In genomic region chr10:76201978-76202377, GRCm38 (mm10) we compare ENCODE assay signal across 9 mouse cellular contexts. TPM values are rescaled to one million over a fixed set of nuclear protein-coding genes. Genes with fewer than 3 reads are reported as not detected.
DNase-seq lines count a peak whose midpoint lies in the region; ATAC-seq and TF ChIP-seq lines count a peak whose summit lies in the region.
"Had no signal": no experiment of that assay in that cellular context is flagged by ENCODE, and none has a peak within 500 bp of the region (broad histone marks: within the 10 kb centered on the region; RNA-seq: fewer than 3 reads in every experiment).

No protein-coding gene starts in this region.

- peak; percentile 65 to 79 for TF ChIP-seq CTCF in CH12.LX (conservative IDR thresholded peaks at IDR 0.05 in 1 of 2, IDR thresholded peaks at IDR 0.05 in 1 of 2; ENCODE audit: low read depth in 2 of 2, low read length in 2 of 2)

- WGBS in forebrain, embryonic 10.5 days = 19% methylated on average over 7 of the region's 7 CpGs
- 15% methylated on average over 7 of the region's 7 CpGs for WGBS in forebrain, embryonic 15.5 days

- H3K27ac ChIP-seq in forebrain, embryonic 10.5 days = no peak overlapping the region
- H3K27ac ChIP-seq in forebrain, embryonic 15.5 days (replicated peaks) = no peak overlapping the region
- no peak overlapping the region for H3K27ac ChIP-seq in CH12.LX (ENCODE audit: insufficient read depth, low read depth)
- H3K27ac ChIP-seq: limb, embryonic 13.5 days had no signal

- no peaks in the 10 kb centered on the region for H3K27me3 ChIP-seq in forebrain, embryonic 10.5 days (ENCODE audit: poor library complexity, severe bottlenecking)
- H3K27me3 ChIP-seq in forebrain, embryonic 15.5 days = no peaks in the 10 kb centered on the region
- no peaks in the 10 kb centered on the region for H3K27me3 ChIP-seq in CH12.LX (replicated peaks)
- H3K27me3 ChIP-seq: limb, embryonic 13.5 days had no signal

- dilution Hi-C loops in CH12.LX (cut with MboI; ENCODE audit: extremely low pct_ligation_motif_present, extremely low pct_unique_long_range_greater_than_20kb, low sequenced_read_pairs) = no loop called here

- no peaks in the 10 kb centered on the region for H3K9me3 ChIP-seq in forebrain, embryonic 10.5 days
- no peaks in the 10 kb centered on the region for H3K9me3 ChIP-seq in forebrain, embryonic 15.5 days
- H3K9me3 ChIP-seq in CH12.LX (replicated peaks; ENCODE audit: low read length) = no peaks in the 10 kb centered on the region
- H3K9me3 ChIP-seq: limb, embryonic 13.5 days had no signal

- H3K4me2 ChIP-seq in forebrain, embryonic 15.5 days (replicated peaks) = no peak overlapping the region
- H3K4me2 ChIP-seq in CH12.LX (ENCODE audit: insufficient read depth, low read depth, poor library complexity, severe bottlenecking) = no peak overlapping the region
- H3K4me2 ChIP-seq: limb, embryonic 13.5 days had no signal

- no peak; the same call in 1 of the 2 replicates for ATAC-seq in forebrain, embryonic 15.5 days (replicated peaks)

- no peaks in the 10 kb centered on the region for H3K79me2 ChIP-seq in CH12.LX (replicated peaks; ENCODE audit: control insufficient read depth, extremely low read depth, insufficient read depth, poor library complexity, severe bottlenecking)

- TF ChIP-seq EP300 in CH12.LX (IDR thresholded peaks at IDR 0.05; ENCODE audit: low read length) = no peak

- peak; percentile 77 for DNase-seq in forebrain, embryonic 10.5 days (ENCODE audit: extremely low spot score, low spot score)
- peak; percentile 74 for DNase-seq in CH12.LX (ENCODE audit: extremely low read depth)
- DNase-seq in c-Kit-negative CD71-positive TER-119-positive erythroid progenitor cells, embryonic 14.5 days (ENCODE audit: low read depth, low spot score) = peak; percentile 51
- peak; percentile 64 to 66 for DNase-seq in frontal cortex, postnatal 36 days (ENCODE audit: low spot score in 2 of 2)
- peak; percentile 28 to 78 for DNase-seq in layer of hippocampus, adult 8-10 months (ENCODE audit: low spot score in 2 of 2)
- peak; percentile 83 for DNase-seq in lung, postnatal 14 days
- peak; percentile 41 to 82 for DNase-seq in spleen, postnatal 10 days (ENCODE audit: low spot score in 2 of 2)

- H3K4me1 ChIP-seq in forebrain, embryonic 10.5 days = 0 out of 2 replicates have a peak, but pooled peaks cover 6% of the 10 kb centered on the region
- H3K4me1 ChIP-seq in forebrain, embryonic 15.5 days = no peaks in the 10 kb centered on the region
- H3K4me1 ChIP-seq in CH12.LX (ENCODE audit: control insufficient read depth in 1 of 2, insufficient read depth in 2 of 2) = 0 out of 4 replicates have a peak, but pooled peaks cover 0 to 4% of the 10 kb centered on the region in 2 experiments
- H3K4me1 ChIP-seq: limb, embryonic 13.5 days had no signal

- peaks cover 5% of the 10 kb centered on the region for H3K36me3 ChIP-seq in forebrain, embryonic 10.5 days (replicated peaks)
- peaks cover 9% of the 10 kb centered on the region; the same call in 1 of the 2 replicates for H3K36me3 ChIP-seq in forebrain, embryonic 15.5 days
- H3K36me3 ChIP-seq in CH12.LX (replicated peaks in 1 of 2; ENCODE audit: control insufficient read depth in 1 of 2, insufficient read depth in 1 of 2, low read length in 1 of 2) = peaks cover 0 to 1% of the 10 kb centered on the region in 2 experiments

- H3K4me3 ChIP-seq in forebrain, embryonic 10.5 days = no peak overlapping the region
- no peak overlapping the region for H3K4me3 ChIP-seq in forebrain, embryonic 15.5 days
- no peak overlapping the region for H3K4me3 ChIP-seq in CH12.LX (replicated peaks in 1 of 3; ENCODE audit: low read depth in 2 of 3, low read length in 2 of 3, poor library complexity in 1 of 3)
- H3K4me3 ChIP-seq: limb, embryonic 13.5 days had no signal

- no peak for TF ChIP-seq POLR2A in CH12.LX (IDR thresholded peaks at IDR 0.05; ENCODE audit: low read depth, low read length)

- in situ Hi-C loops in CH12.LX (cut with MboI; ENCODE audit: low pct_ligation_motif_present, low pct_unique_long_range_greater_than_20kb, low sequenced_read_pairs) = loop anchor here (10.0 kb wide), 3 partner anchors 77 to 317 kb away; no protein-coding TSS in a partner anchor

- no peak overlapping the region for H3K9ac ChIP-seq in forebrain, embryonic 15.5 days (replicated peaks)
- no peak overlapping the region for H3K9ac ChIP-seq in CH12.LX (ENCODE audit: insufficient read depth, low read depth)
- H3K9ac ChIP-seq: limb, embryonic 13.5 days had no signal

- TF ChIP-seq RAD21 in CH12.LX (IDR thresholded peaks at IDR 0.05; ENCODE audit: low read depth, low read length) = peak; percentile 65

TF ChIP-seq in CH12.LX, 34 proteins besides CTCF, POLR2A, EP300 and RAD21:
- TF ChIP-seq E2F4 (IDR thresholded peaks at IDR 0.05; ENCODE audit: insufficient replicate concordance, low read depth, low read length) (no peak), SMC3 (IDR thresholded peaks at IDR 0.05; ENCODE audit: low read depth, low read length) (peak; percentile 73), USF1 (IDR thresholded peaks at IDR 0.05; ENCODE audit: low read depth, low read length) (no peak), IRF4 (IDR thresholded peaks at IDR 0.05; ENCODE audit: low read depth, low read length) (no peak), HCFC1 (IDR thresholded peaks at IDR 0.05; ENCODE audit: low read depth, low read length) (no peak)

RNA-seq across cellular contexts. Expression of gene Prmt2, which starts 35.7 kb away (rescaled TPM):
- 57.5 and 63.0 TPM in 2 replicates for polyA plus RNA-seq in forebrain, embryonic 10.5 days (2016; fragmentation: Nextera tagmentation; extraction: Ambion mirVana)
- polyA plus RNA-seq in forebrain, embryonic 15.5 days (2015; fragmentation: Nextera tagmentation; extraction: Ambion mirVana) = 250 and 269 TPM in 2 replicates
- 11.3 and 14.4 TPM in 2 replicates for total RNA-seq in CH12.LX (2012; rRNA removed)
- total RNA-seq in CH12.LX (2014; rRNA removed) = 6.1 and 6.4 TPM in 2 replicates
- polyA plus RNA-seq in CH12.LX (2012; ENCODE audit: insufficient read length, low read depth) = 14.9 and 15.0 TPM in 2 replicates
- 10 to 100 TPM; 63.9 to 78.1 (median 75.3) TPM for total RNA-seq in layer of hippocampus, adult 8-10 months (2022)

RNA-seq across cellular contexts. Expression of gene S100b, which starts 51.7 kb away (rescaled TPM):
- 0.10 TPM in 1 of 2 replicates, not detected in the other for polyA plus RNA-seq in forebrain, embryonic 10.5 days (2016; fragmentation: Nextera tagmentation; extraction: Ambion mirVana)
- 0.93 and 1.0 TPM in 2 replicates for polyA plus RNA-seq in forebrain, embryonic 15.5 days (2015; fragmentation: Nextera tagmentation; extraction: Ambion mirVana)
- total RNA-seq in CH12.LX (2012; rRNA removed) (not detected in 2 replicates), CH12.LX (2014; rRNA removed) (not detected in 2 replicates)
- polyA plus RNA-seq in CH12.LX (2012; ENCODE audit: insufficient read length, low read depth) = not detected in 2 replicates
- 100 to 1,000 TPM; 146 to 207 (median 176) TPM for total RNA-seq in layer of hippocampus, adult 8-10 months (2022)

RNA-seq across cellular contexts. Expression of gene Slc5a4a, which starts 54.7 kb away (rescaled TPM):
- polyA plus RNA-seq in forebrain, embryonic 10.5 days (2016; fragmentation: Nextera tagmentation; extraction: Ambion mirVana) = not detected in 2 replicates
- polyA plus RNA-seq in forebrain, embryonic 15.5 days (2015; fragmentation: Nextera tagmentation; extraction: Ambion mirVana) = not detected in 2 replicates
- total RNA-seq in CH12.LX (2012; rRNA removed) (0.04 TPM in 1 of 2 replicates, not detected in the other), CH12.LX (2014; rRNA removed) (not detected in 2 replicates)
- polyA plus RNA-seq in CH12.LX (2012; ENCODE audit: insufficient read length, low read depth) = not detected in 2 replicates
- total RNA-seq in layer of hippocampus, adult 8-10 months (2022) = not detected
- polyA plus RNA-seq: limb, embryonic 13.5 days had no signal
